27 mouse cellular contexts compared by ENCODE assay signal in genomic region chrX:139794072-139794845, GRCm38 (mm10). TPM values are rescaled to one million over a fixed set of nuclear protein-coding genes. Genes with fewer than 3 reads are reported as not detected.
"Had no signal": no experiment of that assay in that cellular context is flagged by ENCODE, and none has a peak within 500 bp of the region (broad histone marks: within the 10 kb centered on the region; RNA-seq: fewer than 3 reads in every experiment).

No protein-coding gene starts in this region.

- DNase-seq: liver, postnatal 0 days; lung, adult 2 months; lung, postnatal 14 days; lung, postnatal 36 days; midbrain, embryonic 14.5 days; retina, postnatal 1 day; right cerebral cortex, adult 18-20 months; right cerebral cortex, postnatal 25 days; right cerebral cortex, postnatal 4 days; spleen, adult 18-20 months; thymus, adult 18-20 months; thymus, postnatal 14 days; thymus, postnatal 36 days had no signal

- H3K27me3 ChIP-seq: lung, embryonic 15.5 days had no signal

- H3K27ac ChIP-seq: lung, embryonic 15.5 days; macrophage; midbrain, embryonic 12.5 days; neural tube, embryonic 13.5 days; neural tube, embryonic 15.5 days had no signal

- H3K4me2 ChIP-seq: lung, embryonic 15.5 days; midbrain, embryonic 12.5 days; neural tube, embryonic 13.5 days; neural tube, embryonic 15.5 days had no signal

- H3K9ac ChIP-seq: liver, postnatal 0 days; lung, embryonic 15.5 days; midbrain, embryonic 12.5 days; neural tube, embryonic 13.5 days; neural tube, embryonic 15.5 days had no signal

- H3K4me3 ChIP-seq: lung, embryonic 15.5 days; megakaryocyte, embryonic 14.5 days; midbrain, embryonic 12.5 days; myocyte; neural tube, embryonic 13.5 days; neural tube, embryonic 15.5 days had no signal

- H3K36me3 ChIP-seq: lung, embryonic 15.5 days; midbrain, embryonic 12.5 days; neural tube, embryonic 13.5 days; neural tube, embryonic 15.5 days had no signal

- ATAC-seq: liver, postnatal 0 days; lung, postnatal 0 days; midbrain, embryonic 16.5 days had no signal

- H3K4me1 ChIP-seq: lung, embryonic 15.5 days; megakaryocyte, embryonic 14.5 days; midbrain, embryonic 12.5 days; neural tube, embryonic 13.5 days; neural tube, embryonic 15.5 days had no signal

- H3K9me3 ChIP-seq: lung, embryonic 15.5 days; megakaryocyte, embryonic 14.5 days; midbrain, embryonic 12.5 days; neural tube, embryonic 13.5 days; neural tube, embryonic 15.5 days had no signal

RNA-seq across cellular contexts. Expression of gene Cldn2, which starts 6.4 kb away (rescaled TPM):
- total RNA-seq: megakaryocyte progenitor cell, adult 5-6 weeks had no signal
- polyA plus RNA-seq: macrophage had no signal

RNA-seq across cellular contexts. Expression of gene Ripply1, which starts 12.1 kb away (rescaled TPM):
- total RNA-seq: megakaryocyte progenitor cell, adult 5-6 weeks had no signal
- polyA plus RNA-seq: liver, postnatal 0 days; lung, embryonic 15.5 days; lung, postnatal 0 days; macrophage; midbrain, embryonic 14.5 days; neural tube, embryonic 11.5 days; neural tube, embryonic 13.5 days; small intestine, adult 2 months; stomach, embryonic 14.5 days; thymus, postnatal 0 days had no signal
